Mouse (Mus musculus) right cerebral cortex, postnatal 4 days (tissue): ENCODE measurements around the gene Ipo11.

Source experiments
- DNase-seq: peaks from one replicate; pipeline ENCODE4 v3.0.0-alpha.2; 2022

Gene Ipo11

DNA sequence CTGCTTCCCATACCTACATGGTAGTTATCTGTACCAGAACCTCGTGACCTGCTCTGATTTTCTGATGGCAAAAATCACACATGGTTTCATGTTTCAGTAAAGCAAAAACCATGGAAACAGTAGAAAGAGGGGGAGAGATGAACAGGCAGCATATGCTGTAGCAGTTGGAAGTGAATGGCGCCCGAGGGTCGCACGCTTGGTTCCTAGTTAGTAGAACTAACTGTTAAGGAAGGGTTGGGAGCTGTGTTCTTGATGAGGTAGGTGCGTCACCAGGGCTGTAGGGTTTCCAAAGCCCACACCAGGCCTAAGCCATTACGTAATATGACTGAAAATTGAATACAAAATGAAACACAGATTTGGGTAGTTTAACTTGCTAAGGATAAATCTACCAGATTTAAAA, 126.6 kb downstream of the Ipo11 start:
- DNase-seq = no peak

DNA sequence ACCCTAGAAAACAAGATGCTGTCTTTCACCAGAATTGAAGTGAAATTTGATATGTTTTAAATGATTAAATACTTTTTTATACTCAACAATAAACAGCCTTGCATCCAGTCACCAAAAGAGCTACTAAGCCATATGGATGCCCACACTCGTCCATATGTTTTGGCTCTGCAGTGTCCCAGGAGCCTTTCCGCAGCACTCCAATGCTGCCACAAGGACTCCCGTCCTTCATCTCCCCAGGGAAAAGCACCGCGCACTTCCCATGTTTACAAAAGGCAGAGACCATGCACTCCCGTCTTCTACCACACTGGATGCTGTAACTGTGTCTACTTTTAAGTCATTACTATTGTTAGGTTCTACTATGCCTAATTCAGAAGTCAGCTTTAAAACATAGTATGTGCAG, 127.9 kb downstream of the Ipo11 start:
- no peak for DNase-seq

DNA sequence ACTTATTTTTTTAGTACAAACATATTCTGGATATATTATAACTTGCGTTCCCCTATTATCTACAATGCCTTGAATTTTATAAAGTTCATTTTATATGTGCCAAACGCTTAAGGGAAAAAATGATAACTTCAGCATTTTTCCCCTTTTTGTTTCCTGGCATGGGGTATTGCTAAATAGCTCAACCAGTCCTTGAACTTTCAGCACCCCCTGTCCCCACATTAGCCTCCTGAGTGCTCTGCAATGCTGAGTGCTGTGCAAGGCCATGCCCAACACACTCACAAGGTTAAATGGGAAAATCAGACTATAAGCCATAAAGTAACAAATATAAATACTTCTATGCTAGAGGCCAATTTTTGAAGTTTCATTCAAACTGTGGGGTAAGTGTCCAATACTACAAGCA, 128.4 kb downstream of the Ipo11 start:
- DNase-seq = no peak

DNA sequence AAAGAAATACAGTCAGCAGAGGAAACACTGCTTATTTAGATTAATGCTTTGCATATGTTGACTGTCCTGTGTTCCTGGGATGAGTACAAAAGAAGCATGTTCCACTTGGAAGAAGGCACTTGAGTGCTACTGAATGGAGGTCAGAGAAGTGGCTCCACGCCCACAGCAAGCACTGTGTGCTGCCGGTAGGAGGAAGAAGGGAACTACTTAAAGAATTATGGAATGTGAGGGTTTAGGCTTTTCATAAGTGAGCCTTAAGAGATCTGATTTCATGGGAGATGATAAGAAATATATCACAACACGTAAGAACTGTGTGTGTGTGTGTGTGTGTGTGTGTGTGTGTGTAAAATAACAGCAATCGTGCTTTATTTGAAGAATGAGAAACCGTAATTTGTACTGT, 129.5 kb downstream of the Ipo11 start:
- DNase-seq = no peak

DNA sequence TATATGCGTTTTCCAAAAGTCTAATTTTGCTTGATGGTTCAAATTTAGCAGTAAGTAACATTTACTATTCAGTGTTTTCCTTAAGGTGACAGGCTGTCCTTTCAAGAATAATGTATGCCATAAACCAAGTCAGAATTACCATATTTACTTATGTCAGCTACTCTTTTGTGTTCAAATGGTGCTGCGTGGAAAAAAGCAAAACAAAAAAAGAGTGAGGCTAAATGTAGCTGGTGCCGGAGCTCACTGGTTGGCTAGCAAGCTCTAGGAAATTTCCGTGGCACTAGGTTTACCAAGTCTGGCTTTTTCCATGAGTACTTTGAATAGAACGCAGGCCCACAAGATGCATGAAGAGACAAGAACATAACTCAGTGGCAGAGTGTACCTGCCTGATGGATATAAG, 131.6 kb downstream of the Ipo11 start:
- no peak for DNase-seq

DNA sequence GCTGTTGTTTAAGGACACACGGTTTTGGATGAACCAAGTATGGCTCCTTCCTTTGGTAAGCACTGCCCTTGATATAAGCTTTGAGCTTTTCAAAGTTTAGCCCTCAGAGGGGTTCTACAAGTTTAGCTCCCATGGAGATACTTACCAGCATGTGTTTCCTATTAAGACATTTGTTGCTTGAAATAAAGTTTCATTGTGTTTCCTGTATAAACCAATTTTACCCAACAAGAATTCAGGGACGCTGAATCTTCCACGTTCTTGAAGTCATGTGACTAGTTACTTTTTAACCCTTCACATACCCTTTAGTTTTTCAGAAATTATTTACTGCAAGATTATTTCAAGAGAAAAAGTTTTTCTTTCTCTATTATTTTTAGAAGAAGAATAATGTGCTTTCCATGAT, 138.7 kb downstream of the Ipo11 start:
- DNase-seq = no peak

DNA sequence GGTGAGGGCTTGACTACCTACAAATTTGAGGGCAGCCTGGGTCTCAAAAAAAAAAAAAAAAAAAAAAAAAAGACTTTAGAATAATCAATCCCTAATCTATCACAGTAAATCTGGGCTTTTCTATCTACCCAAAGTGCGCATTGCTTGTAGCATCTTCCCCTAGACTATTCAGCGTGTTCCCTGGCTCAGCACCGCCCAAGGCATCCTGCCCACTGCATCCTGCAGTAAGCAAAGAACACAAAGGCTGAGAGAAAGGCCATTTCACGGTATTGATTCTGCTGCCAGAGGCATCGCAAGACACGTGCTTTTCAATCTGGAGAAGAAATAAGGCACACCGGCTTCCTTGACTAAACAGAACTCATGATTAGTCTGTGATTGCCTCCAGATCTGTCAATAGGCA, 147.9 kb downstream of the Ipo11 start:
- DNase-seq = no peak

DNA sequence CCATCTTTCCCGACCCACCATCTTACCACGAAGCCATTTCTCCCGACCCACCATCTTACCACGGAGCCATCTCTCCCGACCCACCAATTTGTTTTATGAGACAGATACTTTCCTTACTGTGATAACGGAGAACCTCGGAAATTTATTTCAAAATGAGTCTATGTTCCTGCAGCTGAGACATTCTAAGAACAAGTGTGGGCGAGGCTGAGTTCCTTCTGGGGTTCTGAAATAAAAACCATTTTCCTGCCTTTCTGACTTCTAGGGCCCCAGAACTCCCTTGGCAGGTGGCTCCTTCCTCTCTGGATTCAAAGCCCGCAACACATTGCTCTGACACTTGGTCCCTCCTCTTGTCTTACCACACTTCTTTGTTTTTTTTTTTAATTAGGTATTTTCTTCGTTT, 168.0 kb downstream of the Ipo11 start:
- no peak for DNase-seq

DNA sequence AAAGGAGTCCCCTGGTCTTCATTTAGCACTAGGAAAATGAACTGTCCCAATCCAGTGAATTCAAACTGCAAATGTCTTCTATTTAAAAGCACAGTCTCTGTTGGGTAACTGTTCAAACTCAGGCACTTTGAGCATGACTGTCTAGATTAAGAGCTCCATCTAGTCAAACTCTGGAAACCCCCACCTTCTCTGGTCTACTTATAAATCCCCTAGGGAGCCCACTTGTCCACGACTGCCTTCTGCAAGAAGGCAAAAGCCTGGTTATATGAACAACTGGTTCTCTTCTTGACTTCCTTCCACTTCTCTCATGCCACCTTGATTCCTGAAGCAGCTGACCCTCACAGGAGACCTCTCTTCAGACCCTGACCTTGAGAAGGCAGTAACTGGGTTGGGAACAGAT, 174.1 kb downstream of the Ipo11 start:
- DNase-seq = no peak

DNA sequence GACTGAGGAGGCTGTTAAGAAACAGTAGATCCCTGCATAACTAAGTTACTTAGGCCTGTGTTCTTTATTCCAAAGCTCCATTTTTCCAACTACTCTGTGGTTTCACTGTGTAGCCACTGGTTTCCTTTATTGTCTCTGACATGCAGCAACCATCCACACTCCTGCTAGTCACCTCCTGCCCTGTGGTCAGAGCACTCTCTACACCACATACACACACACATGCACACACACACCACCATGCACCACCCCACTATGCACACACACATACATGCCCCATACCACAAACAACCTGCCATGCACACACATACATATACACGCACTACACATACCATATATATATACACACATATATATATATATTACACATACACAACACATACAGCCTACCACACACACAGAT, 175.1 kb downstream of the Ipo11 start:
- DNase-seq = no peak

DNA sequence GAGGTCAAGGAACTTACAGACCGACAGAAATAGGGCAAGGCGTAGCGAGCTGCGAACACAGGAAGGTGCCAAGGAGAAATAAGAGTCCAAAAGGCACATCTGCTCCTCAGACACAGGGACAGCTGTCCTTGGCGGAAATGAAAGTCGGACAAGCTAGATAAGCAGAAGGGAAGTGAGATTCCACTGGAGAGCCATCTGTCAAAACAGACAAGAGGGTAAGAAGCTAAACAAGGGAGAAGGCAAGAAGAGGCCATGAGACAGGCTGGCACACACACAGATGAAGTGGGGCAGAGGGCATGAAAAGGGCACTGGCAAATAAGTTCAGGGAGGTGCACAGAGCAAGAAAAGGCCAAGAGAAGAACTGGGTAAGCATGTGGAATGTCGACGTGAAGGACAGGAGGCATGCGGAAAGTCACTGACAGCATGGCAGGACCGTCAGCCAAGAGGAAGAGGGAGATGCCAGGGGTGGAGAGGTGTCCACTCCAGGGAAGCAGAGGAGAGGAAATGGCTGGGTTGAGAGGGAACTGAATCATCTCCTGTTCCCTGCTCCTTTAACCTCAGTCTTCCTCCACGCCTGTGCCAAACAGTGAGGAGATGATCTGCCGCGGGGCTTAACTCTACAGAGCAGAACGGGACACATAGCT, 176.4 kb downstream of the Ipo11 start:
- no peak for DNase-seq

DNA sequence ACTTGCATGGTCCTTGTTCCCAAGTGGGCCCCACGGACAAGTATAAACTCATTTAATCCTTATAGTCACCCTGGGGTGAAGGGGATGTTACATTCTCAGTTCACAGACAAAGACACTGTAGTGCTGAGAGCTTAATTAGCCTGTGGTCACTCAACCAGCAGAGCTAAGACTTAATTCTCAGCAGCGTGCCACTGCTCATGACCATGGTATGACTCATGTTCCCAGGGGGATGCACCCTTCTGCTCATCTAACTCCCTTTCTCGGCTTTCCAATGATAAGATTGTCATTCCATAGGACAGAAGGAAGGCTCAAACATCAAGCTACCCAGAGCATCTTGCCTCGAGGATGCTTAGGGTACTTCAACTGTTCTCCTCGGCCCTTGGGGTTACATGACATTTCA, 180.9 kb downstream of the Ipo11 start:
- no peak for DNase-seq

DNA sequence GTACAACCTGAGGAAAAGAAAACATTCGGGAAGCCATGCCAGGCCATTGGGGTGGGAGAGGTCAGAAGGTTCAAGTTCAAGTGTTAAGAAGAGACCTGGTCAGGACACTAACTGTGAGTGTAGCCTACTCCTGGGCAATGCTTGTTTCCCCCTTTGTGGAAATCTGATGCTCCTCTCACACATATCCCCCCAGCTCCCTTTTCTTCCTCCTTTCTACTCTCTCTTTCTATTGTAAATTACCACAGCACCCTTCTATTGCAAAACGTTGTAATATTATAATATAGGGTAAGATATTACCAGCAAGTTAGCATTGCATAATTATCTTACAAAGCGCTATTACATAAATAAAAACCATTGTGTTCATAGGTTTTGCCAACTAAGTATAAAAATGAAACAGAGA, 182.5 kb downstream of the Ipo11 start:
- DNase-seq = no peak

DNA sequence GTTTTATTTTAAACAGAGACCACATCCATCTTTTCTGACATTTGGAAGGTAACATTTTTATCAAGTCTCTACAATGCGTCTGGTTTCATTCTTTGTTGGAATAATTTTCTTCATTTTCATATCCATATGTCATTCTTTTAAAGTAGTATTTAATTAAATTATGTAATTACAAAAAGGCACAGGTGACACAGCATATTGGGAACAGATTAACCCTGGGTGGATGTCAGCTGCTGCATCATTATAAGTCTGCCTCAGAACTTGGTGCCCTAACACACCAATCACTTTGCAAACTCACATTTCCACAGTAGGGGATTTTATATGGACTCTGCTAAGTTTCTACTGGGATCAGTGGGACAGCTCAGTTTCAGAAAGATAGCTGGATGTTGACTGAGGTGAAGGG, 184.8 kb downstream of the Ipo11 start:
- DNase-seq = no peak

DNA sequence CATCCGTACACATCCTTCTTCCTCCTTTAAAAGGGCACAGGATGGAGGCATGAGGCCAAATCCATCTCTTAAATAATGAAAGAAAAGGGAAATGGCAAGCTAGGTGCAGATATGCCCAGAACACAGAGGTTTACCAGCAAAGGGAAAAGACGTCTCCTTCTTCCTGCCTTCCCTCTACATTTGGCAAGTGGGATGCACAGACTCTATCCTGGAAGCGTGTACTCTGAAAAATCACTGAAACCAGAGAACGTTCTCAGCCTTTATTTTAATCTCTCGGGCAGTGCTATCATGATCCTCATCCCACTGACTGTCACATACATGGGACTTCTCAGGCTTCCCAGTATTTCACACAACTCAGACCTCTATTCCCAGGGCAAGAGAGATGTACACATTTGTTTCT, 189.9 kb downstream of the Ipo11 start:
- DNase-seq = no peak

DNA sequence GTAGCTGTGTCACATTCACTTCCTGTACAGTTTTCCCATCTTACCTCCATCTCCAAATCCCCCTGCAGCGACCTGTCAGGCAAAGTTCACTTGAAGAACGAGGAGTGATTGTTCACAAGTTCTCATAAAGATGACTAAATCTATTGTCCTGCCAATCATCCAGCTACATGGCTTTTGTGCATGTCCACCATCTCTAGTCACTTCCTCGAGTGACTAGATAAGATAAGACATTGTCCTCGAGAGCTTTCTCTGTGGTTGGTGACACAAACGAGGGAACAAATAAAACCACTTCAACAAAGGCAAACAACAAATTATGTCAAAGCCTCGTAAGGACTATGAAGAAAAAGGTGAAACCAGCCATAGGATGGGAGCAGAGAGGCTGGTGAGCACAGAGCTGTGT, 191.6 kb downstream of the Ipo11 start:
- DNase-seq = no peak
